Mouse (Mus musculus): Measurements from ENCODE around the gene Pds5b.
A peak's percentile ranks its signal among the peaks of the same experiment; 100 is the strongest.
"Not testable (repeated sequence)": the region's sequence is repeated elsewhere in the genome, so short reads cannot be mapped to it uniquely, and the experiment has no call there.

Pds5b gene

GRCm38 (mm10) chr5:150673153-150673835 is at the start of gene Pds5b:
Gene Pds5b, plus strand, starts transcription at chr5:150673739.
- DNase-seq: peak; percentile 95

DNA sequence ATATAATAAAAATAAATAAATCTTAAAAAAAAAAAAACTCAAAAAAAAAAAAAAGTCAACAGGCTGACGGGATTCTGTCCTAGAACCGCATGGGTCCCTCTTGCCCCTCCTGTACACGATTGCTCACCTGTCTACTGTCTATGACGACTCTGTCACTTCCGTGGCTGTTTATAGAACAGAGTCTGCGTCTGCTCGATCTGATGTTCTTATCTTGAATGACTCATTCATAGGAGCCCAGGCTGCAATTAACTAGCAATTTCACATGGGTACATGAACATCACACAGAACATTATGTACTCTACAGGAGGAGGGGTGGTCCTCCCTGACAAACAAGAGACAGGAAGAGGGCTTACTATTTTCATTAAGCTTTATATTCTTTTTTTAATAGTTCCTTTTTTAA is 48.0 kb upstream of the Pds5b start:
- no peak for DNase-seq

- no peak for DNase-seq
Measured at GRCm38 (mm10) chr5:150629272-150629671, 44.3 kb upstream of the Pds5b start.

GRCm38 (mm10) chr5:150629692-150630091 is 43.8 kb upstream of the Pds5b start:
- DNase-seq: no peak

DNA sequence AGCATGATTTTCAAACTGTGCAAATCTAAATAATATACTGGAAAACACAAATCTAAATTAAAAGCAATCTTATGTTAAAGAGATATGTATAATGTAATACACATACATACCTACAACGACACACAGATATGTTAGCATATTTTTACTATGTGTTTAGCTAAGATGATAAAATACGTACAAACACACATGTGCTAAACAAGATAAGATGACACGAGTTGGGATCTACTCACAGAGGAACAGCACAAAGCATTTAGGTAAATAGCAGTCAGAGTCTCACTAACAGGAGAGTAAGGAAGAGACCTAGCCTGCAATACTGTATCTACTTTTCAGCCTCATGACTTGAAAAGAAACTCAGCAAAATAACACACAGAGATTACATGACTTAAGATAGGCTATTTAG is 32.1 kb upstream of the Pds5b start:
- no peak for DNase-seq

- DNase-seq: not testable (repeated sequence)
Measured at GRCm38 (mm10) chr5:150643390-150643789, 30.1 kb upstream of the Pds5b start.

DNA sequence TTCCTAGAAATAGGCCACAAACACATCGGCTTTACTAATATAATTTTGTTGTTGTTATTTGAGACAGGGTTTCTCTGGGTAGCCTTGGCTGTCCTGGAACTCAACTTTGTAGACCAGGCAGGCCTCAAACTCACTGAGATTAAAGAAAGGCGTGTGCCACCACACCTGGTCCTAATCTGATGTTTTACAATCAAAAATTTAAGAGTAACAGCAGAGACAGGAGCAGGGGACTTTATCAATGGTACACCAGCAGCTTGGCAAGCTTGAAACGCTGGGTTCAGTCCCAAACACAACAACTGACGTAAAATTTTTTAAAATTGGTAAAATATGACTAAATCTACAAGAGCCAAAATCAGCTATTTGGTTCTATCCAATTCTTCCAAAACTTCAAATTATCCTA is 28.6 kb upstream of the Pds5b start:
- DNase-seq: no peak

GRCm38 (mm10) chr5:150652578-150652977 is 21.0 kb upstream of the Pds5b start:
- DNase-seq: no peak

- no peak for DNase-seq
Measured at GRCm38 (mm10) chr5:150654548-150654947, 19.0 kb upstream of the Pds5b start.

DNA sequence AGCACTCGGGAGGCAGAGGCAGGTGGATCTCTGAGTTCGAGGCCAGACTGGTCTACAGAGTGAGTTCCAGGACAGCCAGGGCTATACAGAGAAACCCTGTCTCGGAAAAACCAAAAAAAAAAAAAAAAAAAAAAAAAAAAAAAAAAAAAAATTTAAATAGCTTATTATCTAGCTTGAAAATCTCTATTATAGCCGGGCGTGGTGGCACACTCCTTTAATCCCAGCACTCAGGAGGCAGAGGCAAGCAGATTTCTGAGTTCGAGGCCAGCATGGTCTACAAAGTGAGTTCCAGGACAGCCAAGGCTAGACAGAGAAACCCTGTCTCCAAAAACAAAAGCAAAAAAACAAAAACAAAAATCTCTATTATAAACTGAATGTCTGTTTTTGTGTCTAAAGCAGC is 14.1 kb upstream of the Pds5b start:
- DNase-seq: not testable (repeated sequence)

DNA sequence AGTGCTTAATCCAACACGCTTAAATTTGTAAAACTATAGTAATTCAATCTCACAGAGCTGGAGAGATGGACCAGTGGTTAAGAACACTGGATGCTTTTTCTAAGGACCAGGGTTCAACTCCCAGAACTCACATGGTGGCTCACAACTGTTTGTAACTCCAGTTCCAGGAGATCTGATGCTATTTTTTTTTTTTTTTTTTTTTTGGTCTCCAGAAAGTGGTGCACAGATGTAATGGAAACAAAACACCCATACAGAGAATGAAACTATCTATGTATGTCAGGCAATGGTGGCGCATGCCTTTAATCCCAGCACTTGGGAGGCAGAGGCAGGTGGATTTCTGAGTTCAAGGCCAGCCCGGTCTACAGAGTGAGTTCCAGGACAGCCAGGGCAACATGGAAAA is 13.2 kb upstream of the Pds5b start:
- not testable (repeated sequence) for DNase-seq

- not testable (repeated sequence) for DNase-seq
Measured at GRCm38 (mm10) chr5:150663926-150664325, 9.6 kb upstream of the Pds5b start.

GRCm38 (mm10) chr5:150664794-150665131 is 8.8 kb upstream of the Pds5b start:
- no peak for DNase-seq

DNA sequence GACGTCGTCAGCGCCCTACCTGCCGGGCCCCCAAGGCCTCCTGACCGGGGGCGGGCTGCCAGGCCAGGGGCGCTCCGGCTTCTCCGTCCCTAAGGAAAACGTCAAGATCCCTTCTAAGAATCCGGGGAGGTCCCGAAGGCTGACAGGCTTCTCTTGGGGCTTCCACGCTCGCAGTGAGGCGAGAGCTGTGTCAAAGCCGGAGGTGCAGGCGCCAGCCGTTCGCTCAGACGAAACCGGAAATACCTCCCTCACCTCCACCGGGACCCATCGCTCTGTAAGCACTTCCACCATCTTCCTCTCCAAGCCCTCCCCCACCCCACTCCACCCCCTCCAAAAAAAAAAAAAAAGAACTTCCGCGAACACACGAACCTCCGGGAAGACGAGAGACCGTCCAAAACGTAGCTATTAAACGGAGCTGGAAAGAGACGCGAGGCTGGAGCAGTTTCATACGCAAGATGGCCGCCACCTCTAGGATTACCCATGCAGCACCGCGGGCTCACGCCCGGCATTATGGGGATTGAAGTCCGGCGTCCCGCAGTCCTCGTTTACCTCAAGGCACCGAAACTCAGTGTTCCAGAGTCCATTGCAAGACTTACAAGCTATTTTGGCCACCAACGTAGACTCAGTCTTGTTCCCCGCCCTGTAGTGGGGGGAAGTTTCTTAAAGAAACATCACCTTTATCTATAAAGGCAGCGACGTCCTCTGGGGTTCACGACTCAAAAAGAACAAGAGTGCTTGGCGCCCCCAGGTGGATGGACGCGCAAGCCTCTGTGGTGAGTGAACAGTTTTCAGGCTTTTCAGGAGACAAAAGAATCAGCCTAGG is 8.2 kb upstream of the Pds5b start:
- peak; percentile 93 for DNase-seq

- not testable (repeated sequence) for DNase-seq
Measured at GRCm38 (mm10) chr5:150666133-150666739, 7.3 kb upstream of the Pds5b start, which contains the start of gene N4bp2l2. Gene N4bp2l2, minus strand, starts transcription at chr5:150666183.

- DNase-seq: no peak
Measured at GRCm38 (mm10) chr5:150668731-150669130, 4.8 kb upstream of the Pds5b start.

DNA sequence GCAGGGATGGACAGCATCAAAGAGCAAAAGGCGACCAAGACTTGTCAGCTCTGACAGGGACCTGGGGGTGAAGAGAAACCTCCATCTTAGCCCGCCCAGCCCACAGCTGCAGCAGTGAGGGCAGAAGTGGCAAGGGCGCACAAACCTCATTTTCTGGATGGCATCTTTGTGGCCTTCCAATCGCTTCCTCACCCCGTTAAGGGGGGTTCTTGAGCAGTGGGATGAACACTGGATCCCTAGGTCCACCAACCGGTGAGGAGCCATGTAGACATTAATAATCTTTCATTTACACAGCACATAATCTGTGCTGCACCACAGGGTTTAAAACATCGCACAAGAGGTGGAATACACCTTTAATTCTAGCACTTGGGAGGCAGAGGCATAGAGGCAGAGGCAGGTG is 1.2 kb upstream of the Pds5b start:
- no peak for DNase-seq

DNA sequence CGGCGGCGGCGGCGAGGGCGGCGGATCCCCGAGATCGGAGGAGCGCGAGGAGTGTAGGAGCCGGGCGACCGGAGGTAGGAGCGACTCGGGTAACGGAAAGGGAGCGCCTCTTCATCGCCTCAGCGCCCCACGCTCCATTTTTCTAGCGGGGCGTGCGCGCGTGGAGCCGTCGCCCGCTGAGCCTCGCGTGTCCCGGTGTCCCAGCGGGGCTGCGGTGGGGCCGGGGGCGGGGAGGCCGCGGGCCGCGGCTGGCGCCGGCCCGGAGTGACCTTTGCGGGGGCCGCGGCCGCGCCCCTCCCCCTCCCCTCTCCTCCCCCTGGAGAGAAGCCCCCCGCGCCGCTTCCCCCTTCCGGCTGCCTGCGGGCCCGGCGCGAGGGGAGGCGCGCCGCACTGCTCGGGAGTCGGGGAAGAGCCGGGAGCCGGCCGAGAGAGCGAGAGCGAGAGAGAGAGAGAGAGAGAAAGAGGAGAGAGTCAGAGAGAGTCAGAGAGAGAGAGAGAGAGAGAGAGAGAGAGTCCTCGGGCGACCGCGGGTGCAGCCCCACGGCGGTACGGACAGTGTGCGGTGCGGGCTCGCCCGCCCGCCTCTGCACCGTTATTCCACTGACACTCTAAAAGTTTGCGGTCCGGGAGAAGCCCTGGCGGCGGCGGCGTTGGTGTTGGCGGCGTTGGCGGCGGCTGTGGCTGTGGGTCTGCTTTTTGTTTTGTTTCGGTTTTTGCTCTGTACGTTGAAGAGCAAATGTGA is 512 bp downstream of the Pds5b start:
- DNase-seq: peak; percentile 31

DNA sequence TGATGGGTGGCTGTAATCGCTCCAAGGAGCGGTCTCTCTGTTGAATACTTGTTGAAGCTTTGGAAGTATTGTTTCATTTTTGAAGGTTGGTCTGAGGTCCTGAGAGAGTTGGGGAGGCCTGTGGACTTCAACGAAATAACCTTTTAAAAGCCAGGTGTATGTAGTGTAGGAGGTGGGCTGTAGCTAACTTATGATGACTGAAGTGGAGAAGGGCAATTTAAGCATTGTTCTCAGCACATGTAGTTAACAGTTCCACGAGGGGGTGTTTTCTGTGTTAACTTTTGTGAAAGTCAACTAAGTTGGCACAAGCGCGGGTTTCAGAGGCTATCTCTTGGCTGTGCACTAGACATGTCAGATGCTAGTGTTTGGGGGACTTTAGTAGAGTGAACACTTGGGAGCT is 1.3 kb downstream of the Pds5b start:
- DNase-seq: no peak

DNA sequence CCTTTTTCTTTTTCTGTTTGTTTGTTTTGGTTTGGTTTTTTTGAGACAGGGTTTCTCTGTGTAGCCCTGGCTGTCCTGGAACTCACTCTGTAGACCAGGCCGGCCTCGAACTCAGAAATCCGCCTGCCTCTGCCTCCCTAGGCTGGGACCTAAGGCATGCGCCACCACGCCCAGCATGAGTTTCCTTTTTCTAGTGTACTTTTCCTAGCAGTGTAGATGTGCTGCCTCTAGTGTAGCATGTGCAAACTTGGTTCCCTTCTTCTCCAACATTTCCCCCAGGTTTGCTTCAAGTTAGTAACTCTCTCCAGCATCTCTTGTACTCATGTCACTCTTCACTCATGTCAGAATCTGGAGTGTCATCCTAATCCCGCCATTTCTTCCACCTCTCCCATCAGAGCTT is 9.3 kb downstream of the Pds5b start:
- DNase-seq: not testable (repeated sequence)

DNA sequence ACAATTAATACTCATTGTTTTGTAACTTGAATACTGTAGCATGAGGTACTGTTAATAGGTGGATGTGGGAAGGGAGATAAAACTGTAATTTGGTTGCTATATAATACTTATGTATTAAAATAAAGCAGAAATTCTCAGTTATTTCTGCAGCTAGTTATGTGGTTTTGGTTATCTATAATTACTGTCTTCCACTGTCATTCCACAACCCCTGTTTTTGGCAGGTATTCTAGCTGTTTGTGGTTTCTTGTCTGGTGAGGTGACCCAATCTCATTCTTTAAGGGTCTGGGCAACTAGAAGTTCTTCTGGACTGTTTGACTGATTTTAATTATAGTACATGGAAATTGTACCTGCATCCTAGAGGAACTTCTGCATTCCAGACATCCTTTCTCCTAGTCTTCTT is 17.1 kb downstream of the Pds5b start:
- DNase-seq: no peak

DNA sequence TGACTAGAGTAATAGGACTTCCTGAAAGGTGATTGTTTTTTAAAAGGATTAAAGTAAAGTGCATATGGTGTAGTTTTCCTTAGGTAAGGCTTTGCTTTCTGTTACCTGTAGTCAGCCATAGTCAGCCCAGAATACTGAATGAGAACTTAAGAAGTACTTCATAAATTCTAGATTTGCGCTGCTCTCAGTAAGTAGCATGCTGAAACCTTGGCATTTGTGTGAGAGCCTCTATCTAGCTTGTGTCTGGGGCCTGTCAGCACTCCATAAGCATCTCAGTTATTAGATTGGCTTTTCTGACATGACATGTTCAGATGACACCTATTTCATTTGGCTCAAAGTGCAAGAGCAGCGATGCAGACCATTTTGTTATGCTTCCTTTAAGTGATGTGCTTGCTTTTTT is 19.7 kb downstream of the Pds5b start:
- no peak for DNase-seq

GRCm38 (mm10) chr5:150702714-150703113 is 29.2 kb downstream of the Pds5b start:
- no peak for DNase-seq

Measured in right cerebral cortex, postnatal 25 days (tissue).